Mouse (Mus musculus) midbrain, embryonic 11.5 days (tissue): ENCODE measurements around the gene Rsph3a. TPM values are rescaled to one million over a fixed set of nuclear protein-coding genes. Genes with fewer than 3 reads are reported as not detected.
"Not testable (repeated sequence)": the region's sequence is repeated elsewhere in the genome, so short reads cannot be mapped to it uniquely, and the experiment has no call there.

Source experiments
- ATAC-seq: fragments of 200-750 bp; cut with Nextera tagmentation; 2 replicates; pipeline ENCODE4 v1.8.0; 2017; ENCODE audit warnings: moderate TSS enrichment, moderate library complexity; ENCODE audit not compliant: low FRiP score
- DNase-seq: peaks from one replicate; pipeline ENCODE4 v3.0.0; 2015; ENCODE audit warnings: low spot score; ENCODE audit errors: missing footprints
- H3K27ac ChIP-seq: fragments of 300-500 bp; sonication (generic); 2 replicates; pipeline ENCODE4 v1.5.1; 2014; ENCODE audit warnings: low read depth, low read length
- H3K27me3 ChIP-seq: fragments of 300-500 bp; sonication (generic); 2 replicates; pipeline ENCODE4 v1.6.1; 2014; ENCODE audit warnings: mild to moderate bottlenecking, low read length, moderate library complexity, mixed read lengths; ENCODE audit not compliant: control insufficient read depth, insufficient read depth
- H3K36me3 ChIP-seq: fragments of 300-500 bp; sonication (generic); 2 replicates; pipeline ENCODE4 v1.6.1; 2014; ENCODE audit warnings: mild to moderate bottlenecking, low read length, moderate library complexity, mixed read lengths; ENCODE audit not compliant: control insufficient read depth, insufficient read depth
- H3K4me1 ChIP-seq: fragments of 300-500 bp; sonication (generic); 2 replicates; pipeline ENCODE4 v1.6.1; 2014; ENCODE audit warnings: low read length; ENCODE audit not compliant: control insufficient read depth, insufficient read depth
- H3K4me2 ChIP-seq: fragments of 300-500 bp; sonication (generic); 2 replicates; pipeline ENCODE4 v1.6.1; 2014; ENCODE audit warnings: mild to moderate bottlenecking, moderate library complexity
- H3K4me3 ChIP-seq: fragments of 300-500 bp; sonication (generic); 2 replicates; pipeline ENCODE4 v1.5.1; 2014; ENCODE audit warnings: low read depth, low read length
- H3K9ac ChIP-seq: fragments of 300-500 bp; sonication (generic); 2 replicates; pipeline ENCODE4 v1.6.1; 2014; ENCODE audit warnings: low read length
- H3K9me3 ChIP-seq: fragments of 300-500 bp; sonication (generic); 2 replicates; pipeline ENCODE4 v1.6.1; 2016; ENCODE audit warnings: low read length; ENCODE audit not compliant: control insufficient read depth
- WGBS: fragments of 180-500 bp; shearing (Covaris S2); extraction: QIAGEN DNeasy Blood & Tissue Kit; methylation state at CpG from one replicate; pipeline ENCODE4 v1.1.7; 2014; 5-methylcytosine and 5-hydroxymethylcytosine counted together
- polyA plus RNA-seq: library from polyadenylated mRNA; unstranded; fragments of >200 nt; fragmentation: Nextera tagmentation; extraction: Ambion mirVana; gene quantifications from 2 replicates; pipeline ENCODE4 v1.2.1, GENCODE M21; 2014

Gene Rsph3a
- polyA plus RNA-seq, 1 experiment from 2014 or later, result 63.5 TPM

- H3K36me3 ChIP-seq, H3K9ac ChIP-seq, H3K4me1 ChIP-seq, H3K9me3 ChIP-seq, H3K4me2 ChIP-seq, H3K4me3 ChIP-seq, H3K27me3 ChIP-seq, DNase-seq, H3K27ac ChIP-seq, ATAC-seq: not testable (repeated sequence)
- 80% methylated on average over 1 of the region's 6 CpGs for WGBS
These were observed 61.4 kb downstream of the Rsph3a start for GRCm38 (mm10) chr17:8006771-8007170.

- not testable (repeated sequence) for H3K27me3 ChIP-seq, H3K4me1 ChIP-seq, H3K4me3 ChIP-seq, H3K27ac ChIP-seq, H3K36me3 ChIP-seq, ATAC-seq, DNase-seq, H3K4me2 ChIP-seq, H3K9ac ChIP-seq, H3K9me3 ChIP-seq
- WGBS, result 83% methylated on average over 3 of the region's 7 CpGs
These were observed 64.2 kb downstream of the Rsph3a start for GRCm38 (mm10) chr17:8009565-8009964.

GRCm38 (mm10) chr17:8013974-8014373 is 68.6 kb downstream of the Rsph3a start:
- not testable (repeated sequence) for H3K4me3 ChIP-seq, H3K4me2 ChIP-seq, H3K36me3 ChIP-seq, H3K9ac ChIP-seq, ATAC-seq, DNase-seq, H3K27ac ChIP-seq, H3K27me3 ChIP-seq, H3K9me3 ChIP-seq, H3K4me1 ChIP-seq
- WGBS, result 93% methylated on average over 2 of the region's 4 CpGs

GRCm38 (mm10) chr17:8022675-8023074 is 77.3 kb downstream of the Rsph3a start:
- WGBS, result no CpG with 5 or more reads among the region's 6 CpGs
- not testable (repeated sequence) for ATAC-seq, H3K36me3 ChIP-seq

GRCm38 (mm10) chr17:8027475-8028168 is 82.2 kb downstream of the Rsph3a start:
- H3K27me3 ChIP-seq, H3K36me3 ChIP-seq, H3K4me1 ChIP-seq, H3K27ac ChIP-seq, H3K4me3 ChIP-seq, H3K9me3 ChIP-seq, DNase-seq, H3K4me2 ChIP-seq, H3K9ac ChIP-seq: not testable (repeated sequence)
- peak; percentile 85 for ATAC-seq
- no CpG with 5 or more reads among the region's 12 CpGs for WGBS

More at GRCm38 (mm10) chr17:8022675-8023074, 77.3 kb downstream of the Rsph3a start:
- not testable (repeated sequence) for DNase-seq, H3K4me2 ChIP-seq, H3K4me1 ChIP-seq, H3K27ac ChIP-seq, H3K27me3 ChIP-seq, H3K4me3 ChIP-seq, H3K9ac ChIP-seq, H3K9me3 ChIP-seq

Other genes with a start within 250 kb of the Rsph3a start
- 0.37 and 0.76 TPM in 2 replicates for gene Fndc1, start 118.3 kb upstream of the Rsph3a start, polyA plus RNA-seq
- 0.48 and 0.58 TPM in 2 replicates for gene Tagap, start 19.6 kb upstream of the Rsph3a start, polyA plus RNA-seq
- gene Gm49673, start 202.2 kb downstream of the Rsph3a start, polyA plus RNA-seq, result not detected in 2 replicates
- gene Rnaset2a, start 202.5 kb downstream of the Rsph3a start, polyA plus RNA-seq, result 14.8 and 15.0 TPM in 2 replicates
- 61.3 and 62.3 TPM in 2 replicates for gene Fgfr1op, start 219.9 kb downstream of the Rsph3a start, polyA plus RNA-seq